Mouse (Mus musculus) E14TG2a.4 (cell line): ENCODE data around the gene Rxfp2.

Source experiments
- CTCF ChIP-seq: conservative IDR thresholded peaks from 2 replicates; pipeline ENCODE4 v1.5.1; 2014; ENCODE audit warnings: low read length
- NANOG ChIP-seq: IDR thresholded peaks from 2 replicates; pipeline ENCODE4 v1.6.1; 2014; ENCODE audit warnings: borderline replicate concordance, low read length, mixed read lengths

- TF ChIP-seq CTCF (no peak), NANOG (no peak)
Observed at GRCm38 (mm10) chr5:150125920-150126319, 107.4 kb downstream of the Rxfp2 start.
